Mouse (Mus musculus): ENCODE results near the gene Qser1.

Gene Qser1

DNA sequence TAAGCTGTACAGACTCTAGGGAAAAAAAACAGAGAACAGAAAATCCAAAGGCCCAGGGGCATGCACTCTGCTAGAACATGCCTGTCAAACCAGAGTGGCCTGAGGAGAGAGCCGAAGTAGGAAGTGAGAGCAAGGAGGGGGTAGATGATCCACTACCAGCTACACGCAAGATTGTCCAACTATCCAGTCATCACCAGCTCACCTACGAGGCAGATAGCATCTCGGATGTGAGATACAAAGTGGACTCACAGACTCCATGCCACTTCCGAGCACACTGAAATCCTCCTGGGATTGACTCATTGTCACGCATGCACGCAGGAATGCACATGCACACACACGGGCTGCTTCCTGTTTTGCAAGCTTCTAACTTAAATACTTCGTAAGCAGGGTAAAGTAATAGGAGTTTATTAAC is 84.5 kb downstream of the Qser1 start:
- no peak for DNase-seq

DNA sequence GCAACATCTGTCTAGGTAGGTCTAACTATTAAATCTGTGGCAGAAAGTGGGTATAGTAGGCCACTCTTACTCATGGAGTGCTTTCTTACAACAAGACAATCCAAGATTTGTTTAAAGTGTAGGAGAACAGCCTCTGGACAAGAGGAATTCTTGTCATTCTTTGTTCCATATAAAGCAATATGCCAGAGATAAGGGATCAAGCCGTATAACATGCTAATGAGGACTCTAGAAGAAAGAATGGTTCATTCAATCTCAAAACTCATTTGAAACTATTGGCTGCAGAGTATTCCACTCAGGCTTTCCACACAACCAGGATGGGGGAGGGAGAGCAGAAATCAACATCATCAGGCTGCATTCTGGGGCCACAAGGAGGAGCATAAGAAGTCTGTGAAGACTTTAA is 89.2 kb downstream of the Qser1 start:
- no peak for DNase-seq

DNA sequence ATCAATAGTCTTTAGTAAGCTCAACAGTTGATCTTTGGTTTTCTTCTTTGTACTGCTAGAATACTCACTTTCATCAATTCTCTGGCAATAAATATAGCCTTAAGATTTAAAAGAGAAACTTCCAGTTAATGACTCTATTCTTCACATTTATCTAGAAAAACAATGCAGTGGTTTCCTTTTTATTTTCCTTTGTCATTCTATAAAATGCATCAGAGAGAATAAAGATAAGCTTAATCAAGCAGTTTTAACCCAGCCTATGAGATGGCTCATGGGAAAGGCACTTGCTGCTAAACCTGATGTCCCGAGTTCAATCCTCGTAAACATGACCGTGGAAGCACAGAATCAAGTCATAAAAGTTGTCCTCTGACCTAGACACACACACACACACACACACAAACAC is 94.5 kb downstream of the Qser1 start:
- DNase-seq: no peak

DNA sequence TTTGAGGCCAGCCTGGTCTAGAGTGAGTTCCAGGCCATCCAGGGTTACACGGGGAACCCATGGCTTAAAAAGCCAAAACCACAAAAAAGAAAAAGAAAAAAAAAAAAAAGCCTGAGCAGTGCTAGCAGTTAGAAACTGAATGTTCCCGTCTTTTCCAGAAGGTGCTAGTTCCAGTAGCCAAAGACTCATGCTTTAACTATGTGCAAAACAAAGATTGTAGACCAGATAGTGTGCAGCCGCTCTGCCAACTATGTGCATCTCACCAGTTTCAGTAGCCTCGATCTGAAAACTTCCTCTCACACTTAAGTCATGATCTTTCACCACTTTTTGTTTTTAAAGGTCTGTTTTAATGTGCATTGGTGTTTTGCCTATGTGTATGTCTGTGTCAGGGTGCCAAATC is 98.7 kb downstream of the Qser1 start:
- DNase-seq: no peak

DNA sequence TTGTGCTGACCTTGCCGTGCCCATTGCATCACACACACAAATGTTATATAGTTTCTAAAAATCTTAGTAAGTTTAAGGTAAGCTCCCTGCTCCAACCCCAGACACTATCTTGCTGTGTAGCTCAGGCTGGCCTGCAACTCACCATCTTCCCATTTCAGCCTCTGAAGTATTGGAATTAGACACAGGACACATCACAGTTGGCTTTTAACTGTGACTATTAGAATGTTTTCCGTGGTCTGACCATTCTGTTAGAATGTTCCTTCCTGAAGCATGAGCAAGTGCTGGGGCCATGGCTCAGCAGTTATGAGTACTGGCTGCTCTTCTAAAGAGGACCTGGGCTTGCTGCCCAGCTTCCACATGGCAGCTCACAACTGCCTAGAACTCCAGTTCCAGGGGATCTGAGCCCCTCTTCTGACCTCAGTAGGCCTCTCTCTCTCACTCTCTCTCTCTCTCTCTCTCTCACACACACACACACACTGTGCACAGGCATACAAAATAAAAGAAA is 99.3 kb downstream of the Qser1 start:
- no peak for DNase-seq

DNA sequence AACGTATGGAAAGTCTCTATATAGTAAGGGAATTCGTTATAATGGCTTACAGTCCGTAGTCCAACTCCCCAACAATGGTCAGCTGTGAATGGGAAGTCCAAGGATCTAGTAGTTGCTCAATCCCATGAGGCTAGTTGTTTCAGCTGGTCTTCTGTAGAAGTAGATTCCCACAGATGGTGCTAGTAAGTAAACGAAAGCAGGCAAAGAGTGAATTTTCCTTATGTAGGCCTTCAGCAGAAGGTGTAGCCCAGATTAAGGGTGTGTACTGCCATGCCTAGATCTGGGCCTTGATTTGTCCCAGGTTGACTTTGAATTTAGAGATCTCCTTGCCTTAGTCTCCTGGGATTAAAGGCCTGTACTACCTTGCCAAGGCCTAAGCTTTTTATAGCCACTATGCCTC is 100.3 kb downstream of the Qser1 start, which contains the start of gene Pin1rt1:
Gene Pin1rt1, minus strand, starts transcription at position 101 of the 400 bp plus-strand sequence.
- DNase-seq: no peak

DNA sequence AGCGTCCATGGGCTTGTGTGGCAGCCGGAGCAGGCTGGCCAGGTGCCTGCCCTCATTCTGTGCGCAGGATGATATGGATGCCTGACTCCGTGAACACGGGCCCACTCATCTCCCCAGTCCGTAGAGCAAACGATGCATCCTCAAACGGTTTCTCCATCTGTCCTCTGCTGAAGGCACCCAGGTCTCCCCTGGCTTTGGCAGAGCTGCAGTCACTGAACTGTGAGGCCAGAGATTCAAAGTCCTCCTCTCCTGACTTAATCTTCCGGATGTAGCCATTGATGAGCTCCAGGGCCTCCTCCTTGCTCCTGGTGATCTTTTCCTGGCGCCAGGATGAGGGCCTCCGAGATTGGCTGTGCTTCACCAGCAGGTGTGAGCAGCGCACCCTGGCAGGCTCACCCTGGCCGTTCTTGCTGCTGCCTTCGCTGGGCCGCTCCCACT is 102.3 kb downstream of the Qser1 start:
- DNase-seq: peak; percentile 78

DNA sequence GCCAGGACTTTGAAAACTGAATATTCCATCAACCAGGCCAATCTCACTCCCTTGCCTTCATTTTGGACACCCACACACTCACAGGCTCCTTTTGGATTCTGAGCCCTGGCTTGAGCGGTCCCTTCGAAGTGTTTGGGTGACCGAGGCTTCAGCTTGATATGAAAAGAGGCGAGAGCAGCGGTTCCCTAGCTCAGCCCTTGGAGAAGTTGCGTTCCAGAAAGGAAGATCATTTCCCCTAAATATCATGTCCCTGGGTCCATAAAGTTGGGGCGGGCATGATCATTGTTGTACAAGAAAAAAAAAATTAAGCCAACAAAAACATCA is 104.1 kb downstream of the Qser1 start:
- no peak for DNase-seq

DNA sequence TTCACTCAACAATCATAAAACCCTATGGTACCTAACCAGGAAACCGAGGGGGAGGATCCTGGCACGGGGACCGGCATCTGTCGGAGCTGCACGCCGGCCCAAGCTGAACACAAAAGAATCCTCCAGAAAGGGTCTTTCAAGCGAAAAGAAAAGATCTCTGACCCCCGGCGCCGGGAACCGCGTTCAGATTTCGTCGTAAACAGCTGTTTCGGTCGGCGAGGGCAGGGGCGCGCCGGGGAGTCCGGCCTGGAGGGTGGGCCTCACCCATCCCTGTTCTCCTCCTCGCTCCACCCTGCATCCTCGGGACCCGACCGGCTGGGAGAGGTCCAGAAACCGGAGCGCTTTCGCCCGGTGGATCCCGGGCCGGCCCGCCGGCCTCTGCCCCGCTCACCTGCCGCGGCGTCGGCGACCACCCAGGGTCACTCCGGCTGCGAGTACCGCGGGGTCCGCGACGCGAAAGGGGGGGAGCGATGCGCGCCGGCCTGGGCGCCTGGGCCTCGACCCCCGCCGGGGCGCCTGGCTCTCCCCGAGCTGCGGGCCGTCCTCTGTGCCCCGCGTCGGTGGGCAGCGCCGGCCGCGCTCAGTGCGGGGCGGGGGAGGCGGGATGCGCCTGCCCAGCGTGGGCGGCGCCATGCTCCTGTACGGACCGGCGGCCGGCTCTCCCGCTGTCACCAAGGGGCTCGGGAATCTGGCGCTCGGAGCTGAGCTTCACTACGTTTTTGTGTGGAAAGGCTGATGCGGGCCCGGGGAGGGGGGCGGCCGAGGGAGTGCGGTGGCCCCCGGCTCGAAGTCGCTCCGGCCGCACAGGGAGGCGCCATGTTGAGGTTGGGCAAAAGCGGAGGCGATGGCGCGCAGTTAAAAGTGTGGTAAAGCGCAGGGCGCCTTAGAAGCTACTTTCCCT is 104.7 kb downstream of the Qser1 start, which contains the start of gene Tcp11l1:
Gene Tcp11l1, minus strand, starts transcription at position 585 of the 901 bp plus-strand sequence.
- peak; percentile 77 for DNase-seq

DNA sequence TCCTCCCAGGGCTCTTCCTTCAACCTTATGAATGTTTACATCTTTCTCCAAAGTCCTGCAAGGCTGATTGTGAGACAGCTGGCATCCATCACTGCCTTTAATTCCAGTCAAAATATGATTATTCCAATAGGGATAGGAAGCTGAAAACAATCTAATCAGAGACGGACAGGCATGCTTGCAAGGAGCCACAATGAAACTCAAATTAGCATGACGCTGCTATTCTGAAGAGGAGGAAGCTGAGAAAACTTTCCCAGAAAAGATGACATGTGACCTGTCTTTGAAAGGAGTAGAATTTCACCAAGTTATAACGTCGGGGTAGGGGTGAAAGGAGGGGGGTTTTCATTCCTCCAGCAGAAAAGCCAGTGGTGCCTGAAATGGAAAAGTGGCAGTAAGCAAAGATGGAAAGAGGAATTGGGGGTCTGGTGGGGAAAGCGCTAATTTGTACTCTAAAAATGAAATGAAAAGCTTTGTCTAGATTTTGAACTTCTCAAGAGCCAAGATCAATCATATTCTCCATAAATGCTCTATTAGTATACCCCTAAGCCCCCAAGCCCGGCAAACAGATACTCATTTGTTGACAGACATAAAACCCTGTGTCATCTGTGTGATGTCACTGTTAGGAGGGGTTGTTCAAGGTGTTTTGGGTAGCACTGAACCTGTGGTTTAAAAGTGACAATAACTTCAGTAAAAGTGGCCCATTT is 105.7 kb downstream of the Qser1 start:
- no peak for DNase-seq

DNA sequence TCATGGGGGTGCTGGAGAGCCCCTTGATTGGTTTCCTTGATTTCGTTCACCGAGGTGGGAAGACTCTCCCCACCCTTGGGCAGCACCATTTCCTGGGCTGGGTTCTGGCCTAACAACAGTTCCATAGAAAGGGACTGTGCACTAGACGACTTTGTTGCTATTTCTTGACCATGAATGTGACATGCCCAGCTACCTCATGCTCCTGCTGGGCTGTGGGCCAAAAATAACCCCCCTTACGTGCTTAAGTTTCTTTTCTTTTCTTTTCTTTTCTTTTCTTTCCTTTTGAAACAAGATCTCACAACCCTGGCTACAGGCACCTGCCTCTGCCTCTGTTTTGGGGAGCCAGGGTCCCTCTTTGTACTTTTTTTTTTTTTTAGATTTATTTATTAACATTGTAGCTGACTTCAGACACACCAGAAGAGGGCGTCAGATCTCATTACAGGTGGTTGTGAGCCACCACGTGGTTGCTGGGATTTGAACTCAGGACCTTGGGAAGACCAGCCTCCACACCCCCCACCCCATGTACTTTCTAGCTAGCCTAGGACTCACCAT is 106.7 kb downstream of the Qser1 start:
- no peak for DNase-seq
